Mouse (Mus musculus): ENCODE measurements around the gene Cd33.
A peak's percentile ranks its signal among the peaks of the same experiment; 100 is the strongest.

Gene Cd33

GRCm38 (mm10) chr7:43515076-43515475 is 29.2 kb downstream of the Cd33 start:
- no peak for DNase-seq (ENCODE audit: low read depth, low spot score)

GRCm38 (mm10) chr7:43512519-43512918 is 31.7 kb downstream of the Cd33 start:
- peak; percentile 5 for DNase-seq (ENCODE audit: low read depth, low spot score)

GRCm38 (mm10) chr7:43511707-43512478 is 32.3 kb downstream of the Cd33 start:
- DNase-seq (ENCODE audit: low read depth, low spot score), result no peak

- DNase-seq (ENCODE audit: low read depth, low spot score), result peak; percentile 44
Observed at GRCm38 (mm10) chr7:43495343-43496021, 48.7 kb downstream of the Cd33 start.

- DNase-seq (ENCODE audit: low read depth, low spot score), result no peak
Observed at GRCm38 (mm10) chr7:43490861-43491260, 53.4 kb downstream of the Cd33 start.

- DNase-seq (ENCODE audit: low read depth, low spot score), result peak; percentile 70
Observed at GRCm38 (mm10) chr7:43490182-43490584, 54.0 kb downstream of the Cd33 start.

- no peak for DNase-seq (ENCODE audit: low read depth, low spot score)
Observed at GRCm38 (mm10) chr7:43489631-43490125, 54.5 kb downstream of the Cd33 start, which contains the start of gene Iglon5. Iglon5 (minus strand) TSS chr7:43490075.

GRCm38 (mm10) chr7:43488646-43489045 is 55.6 kb downstream of the Cd33 start:
- no peak for DNase-seq (ENCODE audit: low read depth, low spot score)

GRCm38 (mm10) chr7:43483236-43483635 is 61.0 kb downstream of the Cd33 start:
- DNase-seq (ENCODE audit: low read depth, low spot score), result no peak

- DNase-seq (ENCODE audit: low read depth, low spot score), result no peak
Observed at GRCm38 (mm10) chr7:43482090-43482716, 62.0 kb downstream of the Cd33 start.

- no peak for DNase-seq (ENCODE audit: low read depth, low spot score)
Observed at GRCm38 (mm10) chr7:43481191-43481590, 63.0 kb downstream of the Cd33 start.

GRCm38 (mm10) chr7:43476376-43476775 is 67.9 kb downstream of the Cd33 start:
- no peak for DNase-seq (ENCODE audit: low read depth, low spot score)

GRCm38 (mm10) chr7:43475706-43476105 is 68.5 kb downstream of the Cd33 start:
- no peak for DNase-seq (ENCODE audit: low read depth, low spot score)

Data from forelimb bud, embryonic 11.5 days (tissue).